ENCODE assay signal across 8 mouse cellular contexts in the genomic region with DNA sequence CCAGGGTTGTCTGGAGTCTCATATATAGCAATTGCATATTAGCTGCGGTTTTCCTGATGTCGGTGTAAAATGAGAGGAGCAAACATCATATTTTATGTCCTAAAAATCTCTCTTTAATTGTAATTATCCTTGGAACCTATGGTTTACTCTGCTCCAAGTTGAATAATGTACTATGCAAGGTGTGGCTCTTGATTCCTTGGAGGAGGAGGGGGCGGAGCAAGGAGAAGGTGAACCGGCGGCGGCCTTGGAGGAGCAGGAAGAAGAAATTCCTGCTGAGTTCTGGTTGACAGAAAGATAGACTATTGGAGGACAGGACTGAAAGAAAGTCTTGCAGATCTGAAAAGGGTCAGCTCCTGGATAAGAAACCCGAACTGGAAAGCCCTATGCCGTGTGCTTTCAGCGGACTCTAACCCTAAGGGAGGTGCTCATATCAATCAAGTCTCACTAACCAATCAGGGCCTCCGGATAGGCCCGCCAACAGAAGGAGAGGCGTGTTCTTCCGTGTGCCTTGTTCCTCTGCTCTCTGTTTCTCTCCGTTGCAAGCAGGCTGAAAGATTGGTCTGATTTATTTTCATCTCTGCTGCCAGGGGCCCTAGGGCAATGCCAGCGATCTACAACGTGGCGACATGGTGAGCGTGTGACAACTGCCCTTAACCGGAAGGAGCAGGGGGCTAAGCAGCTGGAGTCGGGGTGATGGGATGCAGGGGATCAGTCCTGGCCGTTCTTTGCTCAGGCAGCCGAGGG.
DNase-seq lines count a peak whose midpoint lies in the region; ATAC-seq and TF ChIP-seq lines count a peak whose summit lies in the region.
"Not testable (repeated sequence)": the region's sequence is repeated elsewhere in the genome, so short reads cannot be mapped to it uniquely, and the experiment has no call there.

No protein-coding gene starts in this region.

- peak overlapping the region; percentile 98 for H3K4me3 ChIP-seq in ES-Bruce4 (ENCODE audit: low read depth, low read length)
- peak overlapping the region; percentile 60 for H3K4me3 ChIP-seq in forebrain, embryonic 12.5 days (replicated peaks)
- peak overlapping the region; percentile 77 for H3K4me3 ChIP-seq in heart, postnatal 0 days (ENCODE audit: low read depth, low read length)
- H3K4me3 ChIP-seq in liver, adult 2 months (ENCODE audit: insufficient read depth, low read depth, low read length): peak overlapping the region; percentile 74
- H3K4me3 ChIP-seq in midbrain, postnatal 0 days (ENCODE audit: low read depth, low read length): peak overlapping the region; percentile 56
- H3K4me3 ChIP-seq in stomach, embryonic 14.5 days (ENCODE audit: low read depth, low read length): peak overlapping the region; percentile 56

- H3K9me3 ChIP-seq in ES-Bruce4 (replicated peaks; ENCODE audit: control insufficient read depth, insufficient read depth, low read length, poor library complexity, severe bottlenecking); forebrain, embryonic 12.5 days; heart, postnatal 0 days (replicated peaks; ENCODE audit: control insufficient read depth, low read length); midbrain, postnatal 0 days (ENCODE audit: low read length); stomach, embryonic 14.5 days (ENCODE audit: control insufficient read depth, low read depth, low read length): not testable (repeated sequence)

- not testable (repeated sequence) for H3K4me1 ChIP-seq in ES-Bruce4 (ENCODE audit: control insufficient read depth, insufficient read depth, low read length); forebrain, embryonic 12.5 days; heart, postnatal 0 days (ENCODE audit: control insufficient read depth, insufficient read depth); liver, adult 2 months (ENCODE audit: control insufficient read depth, insufficient read depth, low read length); midbrain, postnatal 0 days (ENCODE audit: insufficient read depth, low read length); stomach, embryonic 14.5 days (ENCODE audit: control insufficient read depth, insufficient read depth, low read length)

- peak overlapping the region; percentile 73 for H3K9ac ChIP-seq in ES-Bruce4 (ENCODE audit: low read depth, poor library complexity, severe bottlenecking)
- peak overlapping the region; percentile 80 for H3K9ac ChIP-seq in forebrain, embryonic 12.5 days
- H3K9ac ChIP-seq in heart, postnatal 0 days (replicated peaks; ENCODE audit: low read depth, low read length): peak overlapping the region; percentile 60
- H3K9ac ChIP-seq in liver, adult 2 months (ENCODE audit: low read depth, low read length): peak overlapping the region; percentile 72
- peak overlapping the region; percentile 57 for H3K9ac ChIP-seq in midbrain, postnatal 0 days (replicated peaks; ENCODE audit: low read length, poor library complexity, severe bottlenecking)
- H3K9ac ChIP-seq in stomach, embryonic 14.5 days (replicated peaks; ENCODE audit: low read depth, low read length): peak overlapping the region; percentile 61

- TF ChIP-seq POLR2A in ES-Bruce4 (IDR thresholded peaks at IDR 0.05; ENCODE audit: insufficient read depth, low read length); liver, adult 2 months (IDR thresholded peaks at IDR 0.05; ENCODE audit: extremely low read depth, insufficient read depth, low read length): not testable (repeated sequence)

- peak; percentile 61 for DNase-seq in c-Kit-positive CD71-positive TER-119-positive erythroid progenitor cells, embryonic 14.5 days (ENCODE audit: low spot score)
- DNase-seq in heart, postnatal 0 days (ENCODE audit: low spot score): peak; percentile 50
- DNase-seq in kidney, postnatal 14 days: peak; percentile 56
- DNase-seq in liver, adult 2 months (ENCODE audit: extremely low read depth, low read depth, low spot score): peak; percentile 70
- peak; percentile 58 for DNase-seq in midbrain, postnatal 0 days (ENCODE audit: low spot score)

- TF ChIP-seq EP300 in ES-Bruce4 (IDR thresholded peaks at IDR 0.05; ENCODE audit: insufficient read depth, low read depth, low read length); heart, postnatal 0 days (IDR thresholded peaks at IDR 0.05; ENCODE audit: low read depth): not testable (repeated sequence)

- not testable (repeated sequence) for H3K79me2 ChIP-seq in liver, adult 2 months (ENCODE audit: control insufficient read depth, insufficient read depth, low read length)

- not testable (repeated sequence) for H3K36me3 ChIP-seq in ES-Bruce4 (ENCODE audit: control insufficient read depth, insufficient read depth, low read length, poor library complexity, severe bottlenecking); forebrain, embryonic 12.5 days (replicated peaks); heart, postnatal 0 days (replicated peaks; ENCODE audit: control insufficient read depth, insufficient read depth, low read length); liver, adult 2 months (ENCODE audit: control insufficient read depth, insufficient read depth, low read length); midbrain, postnatal 0 days (ENCODE audit: insufficient read depth, low read length); stomach, embryonic 14.5 days (ENCODE audit: control insufficient read depth, insufficient read depth, low read length)

- peak overlapping the region; percentile 79 for H3K27ac ChIP-seq in ES-Bruce4 (ENCODE audit: insufficient read depth, low read length)
- peak overlapping the region; percentile 42; the same call in 1 of the 2 replicates for H3K27ac ChIP-seq in forebrain, embryonic 12.5 days
- peak overlapping the region; percentile 65 for H3K27ac ChIP-seq in heart, postnatal 0 days (ENCODE audit: low read depth)
- not testable (repeated sequence) for H3K27ac ChIP-seq in liver, adult 2 months (replicated peaks; ENCODE audit: insufficient read depth, low read depth, low read length)
- peak overlapping the region; percentile 32; the same call in 1 of the 2 replicates for H3K27ac ChIP-seq in midbrain, postnatal 0 days (ENCODE audit: low read depth, low read length)
- H3K27ac ChIP-seq in stomach, embryonic 14.5 days (ENCODE audit: low read length): peak overlapping the region; percentile 59

- H3K4me2 ChIP-seq in forebrain, embryonic 12.5 days: peak overlapping the region; percentile 57
- H3K4me2 ChIP-seq in heart, postnatal 0 days (ENCODE audit: low read depth, low read length): peak overlapping the region; percentile 66
- peak overlapping the region; percentile 57 for H3K4me2 ChIP-seq in midbrain, postnatal 0 days (ENCODE audit: low read depth, low read length, poor library complexity, severe bottlenecking)
- H3K4me2 ChIP-seq in stomach, embryonic 14.5 days (replicated peaks; ENCODE audit: low read depth, low read length): peak overlapping the region; percentile 41

- not testable (repeated sequence) for H3K27me3 ChIP-seq in ES-Bruce4 (ENCODE audit: control insufficient read depth, insufficient read depth, low read length, poor library complexity, severe bottlenecking); forebrain, embryonic 12.5 days; heart, postnatal 0 days (ENCODE audit: control insufficient read depth, insufficient read depth, low read length); liver, adult 2 months (ENCODE audit: control insufficient read depth, insufficient read depth, low read length); midbrain, postnatal 0 days (ENCODE audit: insufficient read depth, low read length); stomach, embryonic 14.5 days (ENCODE audit: control insufficient read depth, insufficient read depth, low read length)

- 2% methylated on average over 22 of the region's 22 CpGs for WGBS in forebrain, embryonic 12.5 days
- WGBS in heart, postnatal 0 days: 2% methylated on average over 22 of the region's 22 CpGs
- WGBS in liver, adult 2 months: 1% methylated on average over 22 of the region's 22 CpGs
- WGBS in midbrain, postnatal 0 days: 1% methylated on average over 22 of the region's 22 CpGs
- WGBS in stomach, embryonic 14.5 days: 2% methylated on average over 22 of the region's 22 CpGs

- not testable (repeated sequence) for TF ChIP-seq CTCF in ES-Bruce4 (IDR thresholded peaks at IDR 0.05; ENCODE audit: low read depth, low read length); heart, postnatal 0 days (IDR thresholded peaks at IDR 0.05; ENCODE audit: low read depth); liver, adult 2 months (IDR thresholded peaks at IDR 0.05; ENCODE audit: low read depth, low read length); midbrain, postnatal 0 days (IDR thresholded peaks at IDR 0.05)

- peak; percentile 83; the same call in 1 of the 2 replicates for ATAC-seq in forebrain, embryonic 12.5 days (ENCODE audit: low FRiP score)
- peak; percentile 30; the same call in 1 of the 2 replicates for ATAC-seq in heart, postnatal 0 days (ENCODE audit: insufficient read depth, low read depth)
- ATAC-seq in midbrain, postnatal 0 days (ENCODE audit: low FRiP score): peak; percentile 47; the same call in 1 of the 2 replicates
- ATAC-seq in stomach, embryonic 14.5 days (ENCODE audit: insufficient number of reproducible peaks, insufficient read depth, low FRiP score, low read depth): peak; percentile 79; the same call in 1 of the 2 replicates

Comparison
In these comparisons a context has a peak if more than half of its experiments do, and no peak if none do; other contexts are left out.
1. ATAC-seq: peak in every context shown above with its lines; median percentile 83 in forebrain, embryonic 12.5 days; 79 in stomach, embryonic 14.5 days; 47 in midbrain, postnatal 0 days; 30 in heart, postnatal 0 days.